Mouse (Mus musculus) lung, embryonic 16.5 days (tissue): ENCODE measurements around the gene Daam2. TPM values are rescaled to one million over a fixed set of nuclear protein-coding genes. Genes with fewer than 3 reads are reported as not detected.

Experiments
- ATAC-seq: fragments of 200-750 bp; cut with Nextera tagmentation; 2 replicates; pipeline ENCODE4 v1.8.0; 2017; ENCODE audit warnings: low read depth, mild to moderate bottlenecking, moderate library complexity
- H3K27ac ChIP-seq: fragments of 300-500 bp; sonication (generic); 2 replicates; pipeline ENCODE4 v1.5.1; 2014; ENCODE audit warnings: mild to moderate bottlenecking, control low read depth, low read length
- H3K27me3 ChIP-seq: fragments of 300-500 bp; sonication (generic); 2 replicates; pipeline ENCODE4 v1.6.1; 2014; ENCODE audit warnings: low read depth, low read length, mixed read lengths; ENCODE audit not compliant: control insufficient read depth, insufficient read depth
- H3K36me3 ChIP-seq: fragments of 300-500 bp; sonication (generic); 2 replicates; pipeline ENCODE4 v1.6.1; 2014; ENCODE audit warnings: low read length; ENCODE audit not compliant: control insufficient read depth, insufficient read depth
- H3K4me1 ChIP-seq: fragments of 300-500 bp; sonication (generic); replicated peaks from 2 replicates; pipeline ENCODE4 v1.6.1; 2014; ENCODE audit warnings: low read length, mixed read lengths; ENCODE audit not compliant: control insufficient read depth, insufficient read depth
- H3K4me2 ChIP-seq: fragments of 300-500 bp; sonication (generic); 2 replicates; pipeline ENCODE4 v1.6.1; 2014; ENCODE audit warnings: low read depth, low read length, control low read depth
- H3K4me3 ChIP-seq: fragments of 300-500 bp; sonication (generic); 2 replicates; pipeline ENCODE4 v1.5.1; 2014; ENCODE audit warnings: mild to moderate bottlenecking, low read length, control low read depth
- H3K9ac ChIP-seq: fragments of 300-500 bp; sonication (generic); 2 replicates; pipeline ENCODE4 v1.6.1; 2014; ENCODE audit warnings: low read length, control low read depth
- H3K9me3 ChIP-seq: fragments of 300-500 bp; sonication (generic); 2 replicates; pipeline ENCODE4 v1.6.1; 2016; ENCODE audit warnings: low read length; ENCODE audit not compliant: control insufficient read depth
- WGBS: fragments of 180-500 bp; shearing (Covaris S2); extraction: QIAGEN DNeasy Blood & Tissue Kit; methylation state at CpG from one replicate; pipeline ENCODE4 v1.1.7; 2014; 5-methylcytosine and 5-hydroxymethylcytosine counted together
- polyA plus RNA-seq: library from polyadenylated mRNA; unstranded; fragments of >200 nt; fragmentation: Nextera tagmentation; extraction: Ambion mirVana; gene quantifications from 2 replicates; pipeline ENCODE4 v1.2.1, GENCODE M21; 2015

The Daam2 gene
- polyA plus RNA-seq, 1 experiment from 2014 or later = 16.9 TPM

- ATAC-seq = no peak
- no peak overlapping the region for H3K9ac ChIP-seq
- H3K9me3 ChIP-seq = peaks cover 5% of the 10 kb centered on the region; the same call in 1 of the 2 replicates
- no peak overlapping the region for H3K4me3 ChIP-seq
- H3K4me1 ChIP-seq = peaks cover 21% of the 10 kb centered on the region
- 78% methylated on average over 5 of the region's 5 CpGs for WGBS
- no peak overlapping the region for H3K4me2 ChIP-seq
- H3K36me3 ChIP-seq = no peaks in the 10 kb centered on the region
- H3K27ac ChIP-seq = no peak overlapping the region
- no peaks in the 10 kb centered on the region for H3K27me3 ChIP-seq
These were observed 37.6 kb downstream of the Daam2 start for GRCm38 (mm10) chr17:49526566-49526965.

DNA sequence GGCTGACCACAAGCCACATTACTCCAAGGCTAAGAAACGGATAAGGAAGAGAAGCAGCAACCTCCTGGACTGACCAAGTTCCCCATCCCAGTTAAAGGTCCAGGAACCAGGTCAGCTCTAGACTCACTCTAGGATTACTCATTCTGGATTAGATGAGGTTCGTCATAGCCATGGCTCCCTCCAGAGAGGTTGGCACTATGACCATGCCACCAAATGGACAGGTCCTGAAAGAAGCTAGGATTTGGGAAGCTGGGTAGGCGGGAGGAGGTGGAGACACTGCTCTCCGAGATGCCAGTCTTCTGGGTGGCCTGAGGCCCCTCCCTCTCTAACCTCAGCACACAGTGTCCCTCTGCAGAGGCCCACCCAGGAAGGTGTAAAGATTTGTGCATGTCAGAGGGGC is 38.2 kb downstream of the Daam2 start:
- H3K4me3 ChIP-seq = no peak overlapping the region
- no peaks in the 10 kb centered on the region for H3K27me3 ChIP-seq
- no peaks in the 10 kb centered on the region for H3K36me3 ChIP-seq
- H3K9ac ChIP-seq = no peak overlapping the region
- H3K4me2 ChIP-seq = no peak overlapping the region
- no peak overlapping the region for H3K27ac ChIP-seq
- no peak for ATAC-seq
- peaks cover 21% of the 10 kb centered on the region for H3K4me1 ChIP-seq
- 80% methylated on average over 4 of the region's 4 CpGs for WGBS
- peaks cover 5% of the 10 kb centered on the region; the same call in 1 of the 2 replicates for H3K9me3 ChIP-seq

GRCm38 (mm10) chr17:49524584-49524983 is 39.6 kb downstream of the Daam2 start:
- no peak for ATAC-seq

GRCm38 (mm10) chr17:49522435-49522834 is 41.7 kb downstream of the Daam2 start:
- Histone ChIP-seq H3K9ac (no peak overlapping the region), H3K9me3 (no peaks in the 10 kb centered on the region), H3K4me1 (peaks cover 20% of the 10 kb centered on the region), H3K27me3 (no peaks in the 10 kb centered on the region), H3K4me2 (no peak overlapping the region), H3K36me3 (no peaks in the 10 kb centered on the region), H3K4me3 (no peak overlapping the region), H3K27ac (no peak overlapping the region)
- ATAC-seq = no peak
- 29% methylated on average over 2 of the region's 2 CpGs for WGBS

More at GRCm38 (mm10) chr17:49524584-49524983, 39.6 kb downstream of the Daam2 start:
- WGBS = 79% methylated on average over 1 of the region's 2 CpGs
- no peak overlapping the region for H3K9ac ChIP-seq
- no peaks in the 10 kb centered on the region for H3K9me3 ChIP-seq
- H3K27me3 ChIP-seq = no peaks in the 10 kb centered on the region
- no peak overlapping the region for H3K4me3 ChIP-seq
- peaks cover 24% of the 10 kb centered on the region for H3K4me1 ChIP-seq
- H3K27ac ChIP-seq = no peak overlapping the region
- no peak overlapping the region for H3K4me2 ChIP-seq
- H3K36me3 ChIP-seq = no peaks in the 10 kb centered on the region

- whole genome bisulfite sequencing = 52% methylated on average over 7 of the region's 7 CpGs
- Histone ChIP-seq H3K4me2 (no peak overlapping the region), H3K4me1 (peaks cover 20% of the 10 kb centered on the region), H3K4me3 (no peak overlapping the region), H3K27me3 (no peaks in the 10 kb centered on the region), H3K27ac (no peak overlapping the region), H3K36me3 (no peaks in the 10 kb centered on the region), H3K9me3 (no peaks in the 10 kb centered on the region), H3K9ac (no peak overlapping the region)
- no peak for ATAC-seq
These were observed 42.1 kb downstream of the Daam2 start for GRCm38 (mm10) chr17:49522002-49522401.

GRCm38 (mm10) chr17:49520674-49521073 is 43.5 kb downstream of the Daam2 start:
- H3K4me1 ChIP-seq = peaks cover 29% of the 10 kb centered on the region
- no peak overlapping the region for H3K4me2 ChIP-seq
- no peaks in the 10 kb centered on the region for H3K36me3 ChIP-seq
- no peaks in the 10 kb centered on the region for H3K27me3 ChIP-seq
- H3K9ac ChIP-seq = no peak overlapping the region
- no peak for ATAC-seq
- H3K4me3 ChIP-seq = no peak overlapping the region
- no peaks in the 10 kb centered on the region for H3K9me3 ChIP-seq
- 0 out of 2 replicates have a peak overlapping the region, but pooled peaks have one; percentile 32 for H3K27ac ChIP-seq
- WGBS = 71% methylated on average over 6 of the region's 6 CpGs

DNA sequence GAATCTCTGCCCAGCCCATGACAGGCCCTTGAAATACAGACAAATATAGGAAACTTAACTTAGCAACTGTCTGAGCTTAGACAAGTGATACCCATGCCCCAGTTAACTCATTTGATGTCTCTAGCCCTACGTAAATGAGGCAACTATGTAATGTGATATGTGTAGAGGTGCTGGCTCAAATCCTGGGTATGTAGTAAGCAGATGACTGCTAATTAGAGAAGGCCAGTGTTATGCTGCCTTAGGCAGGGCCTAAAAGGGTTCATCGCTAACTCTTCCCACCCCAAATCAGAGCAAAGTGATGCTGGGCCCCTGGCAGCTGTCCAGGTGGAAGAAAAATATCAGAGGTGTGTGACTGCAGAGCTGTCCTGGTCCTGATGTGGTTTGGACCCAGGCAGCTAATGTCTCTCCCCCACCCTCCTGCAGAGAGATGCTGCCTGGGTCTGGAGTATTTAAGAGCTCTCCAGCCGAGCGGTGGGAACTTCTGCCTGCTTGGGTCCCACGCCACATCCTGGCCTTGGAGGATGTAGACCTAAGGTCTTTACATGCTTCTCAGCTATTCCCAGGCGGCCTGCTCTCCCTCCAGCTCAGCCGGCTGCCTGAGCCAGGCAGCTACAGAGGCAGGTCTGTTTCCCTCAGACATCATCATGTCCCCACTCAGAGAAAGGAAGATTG is 44.4 kb downstream of the Daam2 start:
- no peak for ATAC-seq
- Histone ChIP-seq H3K4me1 (peaks cover 36% of the 10 kb centered on the region), H3K27me3 (no peaks in the 10 kb centered on the region), H3K9ac (no peak overlapping the region), H3K27ac (no peak overlapping the region), H3K36me3 (no peaks in the 10 kb centered on the region), H3K4me2 (no peak overlapping the region), H3K4me3 (no peak overlapping the region), H3K9me3 (no peaks in the 10 kb centered on the region)
- WGBS = 75% methylated on average over 7 of the region's 7 CpGs

- Histone ChIP-seq H3K9ac (no peak overlapping the region), H3K4me3 (no peak overlapping the region), H3K36me3 (no peaks in the 10 kb centered on the region), H3K4me1 (peaks cover 36% of the 10 kb centered on the region), H3K27ac (no peak overlapping the region), H3K27me3 (no peaks in the 10 kb centered on the region), H3K9me3 (no peaks in the 10 kb centered on the region), H3K4me2 (no peak overlapping the region)
- ATAC-seq = no peak
- WGBS = 59% methylated on average over 3 of the region's 3 CpGs
These were observed 47.1 kb downstream of the Daam2 start for GRCm38 (mm10) chr17:49517091-49517490.

GRCm38 (mm10) chr17:49515678-49516077 is 48.5 kb downstream of the Daam2 start:
- Histone ChIP-seq H3K27me3 (no peaks in the 10 kb centered on the region), H3K27ac (peak overlapping the region; percentile 63), H3K4me3 (no peak overlapping the region), H3K9ac (no peak overlapping the region), H3K4me1 (peaks cover 30% of the 10 kb centered on the region), H3K9me3 (no peaks in the 10 kb centered on the region), H3K4me2 (no peak overlapping the region), H3K36me3 (no peaks in the 10 kb centered on the region)
- WGBS = 17% methylated on average over 4 of the region's 4 CpGs
- peak; percentile 65 for ATAC-seq
